Mouse (Mus musculus) CH12.LX (cell line): ENCODE results near the gene Hps4. TPM values are rescaled to one million over a fixed set of nuclear protein-coding genes. Genes with fewer than 3 reads are reported as not detected.

ENCODE experiments used
- DNase-seq: peaks from one replicate; pipeline ENCODE4 v3.0.0-alpha.2; 2013; ENCODE audit errors: extremely low read depth
- H3K27ac ChIP-seq: 2 replicates; pipeline ENCODE4 v1.5.1; 2012; ENCODE audit warnings: low read depth, mild to moderate bottlenecking, control low read depth, moderate library complexity; ENCODE audit not compliant: insufficient read depth
- H3K27me3 ChIP-seq: replicated peaks from 2 replicates; pipeline ENCODE3; 2012; ENCODE audit warnings: inconsistent platforms
- H3K36me3 ChIP-seq, 2 experiments: replicated peaks in 1 of 2; 2 replicates each; pipeline versions ENCODE3 to v1.6.1; 2012; ENCODE audit warnings: inconsistent platforms in 1 of 2, low read length in 1 of 2, mild to moderate bottlenecking in 1 of 2, mixed read lengths in 1 of 2, moderate library complexity in 1 of 2; ENCODE audit not compliant: control insufficient read depth in 1 of 2, insufficient read depth in 1 of 2
- H3K4me1 ChIP-seq, 2 experiments: 2 replicates each; pipeline ENCODE4 v1.6.1; 2012; ENCODE audit warnings: inconsistent platforms in 1 of 2, moderate library complexity in 1 of 2; ENCODE audit not compliant: insufficient read depth in 2 of 2, control insufficient read depth in 1 of 2
- H3K4me2 ChIP-seq: 2 replicates; pipeline ENCODE4 v1.6.1; 2012; ENCODE audit warnings: low read depth, mild to moderate bottlenecking, control low read depth; ENCODE audit not compliant: poor library complexity, insufficient read depth, severe bottlenecking
- H3K4me3 ChIP-seq, 3 experiments: fragments of 150-350 bp in 1 of 3; sonication (generic) in 1 of 3; replicated peaks in 1 of 3; 2 replicates each; pipeline versions ENCODE3 to v1.5.1; 2011 to 2012; ENCODE audit warnings: low read depth in 2 of 3, low read length in 2 of 3, mild to moderate bottlenecking in 2 of 3, moderate library complexity in 2 of 3, control low read depth in 1 of 3, improper control_type of control experiment in 1 of 3, inconsistent platforms in 1 of 3, mixed read lengths in 1 of 3; ENCODE audit not compliant: poor library complexity in 1 of 3
- H3K79me2 ChIP-seq: replicated peaks from 2 replicates; pipeline ENCODE4 v1.6.1; 2012; ENCODE audit warnings: mild to moderate bottlenecking, moderate library complexity; ENCODE audit not compliant: control insufficient read depth, poor library complexity, insufficient read depth, severe bottlenecking; ENCODE audit errors: extremely low read depth
- H3K9ac ChIP-seq: 2 replicates; pipeline ENCODE4 v1.6.1; 2012; ENCODE audit warnings: low read depth, mild to moderate bottlenecking, control low read depth, moderate library complexity; ENCODE audit not compliant: insufficient read depth
- H3K9me3 ChIP-seq: replicated peaks from 2 replicates; pipeline ENCODE3; 2012; ENCODE audit warnings: low read length, inconsistent platforms, mixed read lengths
- CHD1 ChIP-seq: IDR thresholded peaks from 2 replicates; pipeline ENCODE4 v1.6.1; 2012; ENCODE audit warnings: low read depth, low read length, improper control_type of control experiment, inconsistent platforms
- CHD2 ChIP-seq: IDR thresholded peaks from 2 replicates; pipeline ENCODE4 v1.6.1; 2011; ENCODE audit warnings: low read length, improper control_type of control experiment
- CTCF ChIP-seq, 2 experiments: IDR thresholded peaks in 1 of 2; conservative IDR thresholded peaks in 1 of 2; 2 replicates each; pipeline ENCODE4 v1.5.1; 2011 to 2012; ENCODE audit warnings: low read depth in 2 of 2, low read length in 2 of 2, improper control_type of control experiment in 1 of 2, inconsistent platforms in 1 of 2, mild to moderate bottlenecking in 1 of 2, moderate library complexity in 1 of 2
- ELF1 ChIP-seq: IDR thresholded peaks from 2 replicates; pipeline ENCODE4 v1.6.1; 2014; ENCODE audit warnings: low read depth, mild to moderate bottlenecking, inconsistent platforms, low read length, improper control_type of control experiment
- EP300 ChIP-seq: IDR thresholded peaks from 2 replicates; pipeline ENCODE4 v1.6.1; 2011; ENCODE audit warnings: low read length, improper control_type of control experiment
- HCFC1 ChIP-seq: IDR thresholded peaks from 2 replicates; pipeline ENCODE4 v1.6.1; 2012; ENCODE audit warnings: low read depth, mild to moderate bottlenecking, inconsistent platforms, low read length, improper control_type of control experiment
- IRF4 ChIP-seq: IDR thresholded peaks from 2 replicates; pipeline ENCODE4 v1.6.1; 2014; ENCODE audit warnings: low read depth, mild to moderate bottlenecking, inconsistent platforms, low read length, improper control_type of control experiment
- JUN ChIP-seq: IDR thresholded peaks from 2 replicates; pipeline ENCODE4 v1.6.1; 2011; ENCODE audit warnings: low read depth, mild to moderate bottlenecking, low read length, improper control_type of control experiment, moderate library complexity; ENCODE audit not compliant: insufficient read depth
- KAT2A ChIP-seq: IDR thresholded peaks from 2 replicates; pipeline ENCODE4 v1.6.1; 2012; ENCODE audit warnings: low read length, improper control_type of control experiment, inconsistent platforms; ENCODE audit not compliant: insufficient replicate concordance
- MAFK ChIP-seq: IDR thresholded peaks from 2 replicates; pipeline ENCODE4 v1.6.1; 2011; ENCODE audit warnings: low read length, improper control_type of control experiment; ENCODE audit not compliant: insufficient replicate concordance
- MAX ChIP-seq: IDR thresholded peaks from 2 replicates; pipeline ENCODE4 v1.6.1; 2011; ENCODE audit warnings: low read length, improper control_type of control experiment
- MEF2A ChIP-seq: IDR thresholded peaks from 2 replicates; pipeline ENCODE4 v1.6.1; 2014; ENCODE audit warnings: low read depth, mild to moderate bottlenecking, inconsistent platforms, low read length, improper control_type of control experiment, borderline replicate concordance
- MXI1 ChIP-seq: IDR thresholded peaks from 2 replicates; pipeline ENCODE4 v1.6.1; 2011; ENCODE audit warnings: mild to moderate bottlenecking, low read depth, low read length, improper control_type of control experiment
- MYC ChIP-seq: IDR thresholded peaks from 2 replicates; pipeline ENCODE4 v1.6.1; 2011; ENCODE audit warnings: low read depth, mild to moderate bottlenecking, improper control_type of control experiment, low read length
- NELFE ChIP-seq: IDR thresholded peaks from 2 replicates; pipeline ENCODE4 v1.6.1; 2011; ENCODE audit warnings: low read depth, low read length, improper control_type of control experiment
- PAX5 ChIP-seq: IDR thresholded peaks from 2 replicates; pipeline ENCODE4 v1.6.1; 2012; ENCODE audit warnings: low read length, inconsistent platforms, mixed read lengths
- RAD21 ChIP-seq: IDR thresholded peaks from 2 replicates; pipeline ENCODE4 v1.6.1; 2011; ENCODE audit warnings: low read depth, mild to moderate bottlenecking, low read length, improper control_type of control experiment, moderate library complexity
- TBP ChIP-seq: conservative IDR thresholded peaks from 2 replicates; pipeline ENCODE4 v1.6.1; 2011; ENCODE audit warnings: low read depth, low read length, improper control_type of control experiment
- TCF12 ChIP-seq: IDR thresholded peaks from 2 replicates; pipeline ENCODE4 v1.6.1; 2014; ENCODE audit warnings: low read depth, mild to moderate bottlenecking, inconsistent platforms, low read length, improper control_type of control experiment
- UBTF ChIP-seq: IDR thresholded peaks from 2 replicates; pipeline ENCODE4 v1.6.1; 2012; ENCODE audit warnings: low read depth, mild to moderate bottlenecking, inconsistent platforms, low read length, improper control_type of control experiment, moderate library complexity
- USF1 ChIP-seq: IDR thresholded peaks from 2 replicates; pipeline ENCODE4 v1.6.1; 2014; ENCODE audit warnings: low read depth, mild to moderate bottlenecking, inconsistent platforms, low read length, improper control_type of control experiment
- USF2 ChIP-seq: conservative IDR thresholded peaks from 2 replicates; pipeline ENCODE4 v1.6.1; 2011; ENCODE audit warnings: low read depth, low read length, improper control_type of control experiment
- ZKSCAN1 ChIP-seq: IDR thresholded peaks from 2 replicates; pipeline ENCODE4 v1.6.1; 2012; ENCODE audit warnings: low read depth, inconsistent platforms, low read length, improper control_type of control experiment, borderline replicate concordance
- ZNF384 ChIP-seq: IDR thresholded peaks from 2 replicates; pipeline ENCODE4 v1.6.1; 2012; ENCODE audit warnings: low read depth, low read length, improper control_type of control experiment, inconsistent platforms
- dilution Hi-C: fragments of 300-500 bp; cut with MboI; formaldehyde crosslinking; loops from 2 replicates; pipeline ENCODE4 v1.14.3; 2020; ENCODE audit warnings: low sequenced_read_pairs; ENCODE audit not compliant: extremely low pct_unique_long_range_greater_than_20kb, extremely low pct_ligation_motif_present
- in situ Hi-C: fragments of 300-500 bp; cut with MboI; formaldehyde crosslinking; loops from 3 replicates; pipeline ENCODE4 v1.14.3; 2019; ENCODE audit warnings: low sequenced_read_pairs, low pct_ligation_motif_present, low pct_unique_long_range_greater_than_20kb, mixed read lengths
- polyA plus RNA-seq: library from polyadenylated mRNA; unstranded; fragments of >175 nt; gene quantifications from 2 replicates; pipeline ENCODE4 v1.2.1, GENCODE M21; 2012; ENCODE audit warnings: low read depth; ENCODE audit not compliant: insufficient read length
- total RNA-seq, 2 experiments: library from RNA; depleted of rRNA; stranded (reverse); fragments of 300-350 nt in 1 of 2; fragments of >200 nt in 1 of 2; gene quantifications; 2 replicates each; pipeline ENCODE4 v1.2.3; 2012 to 2014

Hps4 gene
- total and polyA plus RNA-seq, 3 experiments: 10.0 to 23.0 (median 18.3) TPM

DNA sequence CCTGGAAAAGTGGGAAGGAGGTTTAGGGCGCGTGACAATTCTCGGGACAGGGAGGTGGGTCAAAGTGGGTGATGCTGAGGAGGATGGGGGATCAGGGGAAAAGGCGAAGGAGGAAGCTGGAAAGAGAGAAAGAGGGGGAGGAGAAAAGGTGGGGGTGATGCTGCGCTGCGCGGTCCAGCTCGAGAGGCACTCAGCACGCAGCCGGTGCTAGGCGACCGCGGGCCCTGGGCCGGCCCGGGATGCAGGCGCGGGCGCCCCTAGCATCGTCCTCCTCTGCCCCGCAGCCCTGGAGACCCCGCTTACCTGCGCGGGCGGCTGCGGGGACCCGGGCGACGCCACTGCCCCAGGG, 51.5 kb downstream of the Hps4 start:
- no peaks in the 10 kb centered on the region for H3K4me1 ChIP-seq
- no peak overlapping the region for H3K4me2 ChIP-seq
- H3K27ac ChIP-seq: no peak overlapping the region
- TF ChIP-seq USF1 (no peak), TCF12 (no peak), MAX (no peak), MYC (no peak), PAX5 (no peak), CTCF (conservative IDR thresholded peaks at IDR 0.05 in 1 of 2, IDR thresholded peaks at IDR 0.05 in 1 of 2; ENCODE audit: low read depth in 2 of 2, low read length in 2 of 2) (no peak), JUN (no peak), EP300 (no peak), KAT2A (no peak)
- in situ Hi-C loops: no loop called here
- peaks cover 2% of the 10 kb centered on the region for H3K9me3 ChIP-seq
- H3K27me3 ChIP-seq: peaks cover 40% of the 10 kb centered on the region
- dilution Hi-C loops: no loop called here
- DNase-seq: no peak
- no peaks in the 10 kb centered on the region for H3K36me3 ChIP-seq
- no peaks in the 10 kb centered on the region for H3K79me2 ChIP-seq
- H3K9ac ChIP-seq: no peak overlapping the region
- no peak overlapping the region for H3K4me3 ChIP-seq

DNA sequence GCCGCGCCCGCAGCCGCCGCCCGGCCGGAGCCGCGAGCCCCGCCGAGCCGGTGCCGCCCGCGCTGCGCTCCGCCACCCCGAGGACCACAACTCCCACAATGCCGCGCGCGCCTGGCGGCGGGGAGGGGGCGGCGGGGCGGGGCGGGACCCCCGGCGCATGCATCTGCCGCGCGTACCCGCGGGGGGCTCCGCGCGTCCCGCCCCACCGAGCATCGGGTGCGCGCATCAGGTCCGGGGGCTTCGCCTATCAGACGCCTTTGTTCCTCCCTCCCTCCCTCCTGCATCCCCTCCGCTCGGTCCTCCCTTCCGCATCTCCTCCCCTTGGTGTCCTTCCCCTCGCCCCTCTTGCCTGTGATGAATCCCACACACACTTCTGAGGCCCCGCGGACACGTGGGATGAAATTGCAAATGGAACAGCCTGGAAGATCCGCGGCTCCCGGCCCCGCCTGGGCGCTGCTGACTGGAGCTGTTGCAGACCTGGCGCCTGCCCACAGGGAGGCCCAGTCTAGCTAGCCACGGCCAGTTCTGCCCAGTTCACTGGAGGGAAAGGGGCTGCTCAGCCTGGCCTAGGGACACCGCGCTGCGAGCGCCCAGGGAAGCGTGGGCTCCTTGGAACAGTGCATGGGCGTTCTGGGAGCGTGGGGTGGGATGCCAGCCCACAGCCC, 52.0 kb downstream of the Hps4 start, which contains the start of gene Asphd2:
TSS of gene Asphd2 (minus strand) at position 88 of the 665 bp plus-strand sequence.
- no peaks in the 10 kb centered on the region for H3K79me2 ChIP-seq
- H3K27me3 ChIP-seq: peaks cover 40% of the 10 kb centered on the region
- H3K27ac ChIP-seq: no peak within 1 kb of the TSS
- peaks cover 2% of the 10 kb centered on the region for H3K9me3 ChIP-seq
- no peak within 1 kb of the TSS for H3K4me3 ChIP-seq
- H3K36me3 ChIP-seq: no peaks in the 10 kb centered on the region
- dilution Hi-C loops: no loop called here
- no peaks in the 10 kb centered on the region for H3K4me1 ChIP-seq
- no peak within 1 kb of the TSS for H3K4me2 ChIP-seq
- no peak for DNase-seq
- TF ChIP-seq CHD1 (no peak), RAD21 (no peak), MAX (no peak), HCFC1 (no peak), CTCF (conservative IDR thresholded peaks at IDR 0.05 in 1 of 2, IDR thresholded peaks at IDR 0.05 in 1 of 2; ENCODE audit: low read depth in 2 of 2, low read length in 2 of 2) (no peak), TBP (no peak), IRF4 (no peak), ZNF384 (no peak), MEF2A (no peak), MYC (no peak), MAFK (no peak), ZKSCAN1 (no peak), UBTF (no peak), USF2 (no peak), MXI1 (no peak), ELF1 (no peak), CHD2 (no peak), NELFE (no peak)
- TF ChIP-seq, all 38 proteins: peak for 0
- no peak within 1 kb of the TSS for H3K9ac ChIP-seq
- in situ Hi-C loops: no loop called here
